ENCODE assay signal across 8 mouse cellular contexts in genomic region chr17:87502388-87503369, GRCm38 (mm10). TPM values are rescaled to one million over a fixed set of nuclear protein-coding genes. Genes with fewer than 3 reads are reported as not detected.
DNase-seq lines count a peak whose midpoint lies in the region; ATAC-seq and TF ChIP-seq lines count a peak whose summit lies in the region.

No protein-coding gene starts in this region.

- no peaks in the 10 kb centered on the region for H3K9me3 ChIP-seq in embryonic facial prominence, embryonic 11.5 days (replicated peaks; ENCODE audit: control insufficient read depth, low read length)
- H3K9me3 ChIP-seq in neural tube, embryonic 15.5 days (replicated peaks) = no peaks in the 10 kb centered on the region

- no peaks in the 10 kb centered on the region for H3K36me3 ChIP-seq in embryonic facial prominence, embryonic 11.5 days (replicated peaks; ENCODE audit: control insufficient read depth, insufficient read depth, low read depth, low read length)
- H3K36me3 ChIP-seq in neural tube, embryonic 15.5 days = no peaks in the 10 kb centered on the region

- DNase-seq in layer of hippocampus, adult 2 months (ENCODE audit: low spot score in 2 of 2) = peak; percentile 24 to 51
- no peak for DNase-seq in layer of hippocampus, postnatal 36 days
- DNase-seq in embryonic facial prominence, embryonic 11.5 days (ENCODE audit: low spot score) = no peak
- no peak for DNase-seq in right cerebral cortex, postnatal 14 days
- DNase-seq in urinary bladder, postnatal 10 days (ENCODE audit: low spot score) = no peak
- DNase-seq in lung, postnatal 10 days = no peak

- H3K4me3 ChIP-seq in layer of hippocampus, adult 2 months = no peak overlapping the region; the same call in 1 of the 2 replicates
- no peak overlapping the region for H3K4me3 ChIP-seq in embryonic facial prominence, embryonic 11.5 days (ENCODE audit: low read depth, low read length)
- no peak overlapping the region for H3K4me3 ChIP-seq in neural tube, embryonic 15.5 days (replicated peaks)

- H3K9ac ChIP-seq in embryonic facial prominence, embryonic 11.5 days (replicated peaks; ENCODE audit: low read length) = no peak overlapping the region
- no peak overlapping the region for H3K9ac ChIP-seq in neural tube, embryonic 15.5 days (replicated peaks)

- 20% methylated on average over 13 of the region's 14 CpGs for WGBS in embryonic facial prominence, embryonic 11.5 days
- WGBS in neural tube, embryonic 15.5 days = 14% methylated on average over 11 of the region's 14 CpGs

- H3K4me2 ChIP-seq in embryonic facial prominence, embryonic 11.5 days (ENCODE audit: low read depth, low read length) = no peak overlapping the region; the same call in 1 of the 2 replicates
- peak overlapping the region; percentile 26; the same call in 1 of the 2 replicates for H3K4me2 ChIP-seq in neural tube, embryonic 15.5 days

- ATAC-seq in embryonic facial prominence, embryonic 11.5 days (replicated peaks; ENCODE audit: insufficient number of reproducible peaks, low FRiP score, low TSS enrichment, low read depth) = peak; percentile 54; the same call in 1 of the 2 replicates
- peak; percentile 25 for ATAC-seq in inflammation-experienced regulatory T-cells, adult 6 months
- peak; percentile 86 for ATAC-seq in neural tube, embryonic 15.5 days (ENCODE audit: low FRiP score)

- H3K4me1 ChIP-seq in embryonic facial prominence, embryonic 11.5 days (ENCODE audit: control insufficient read depth, insufficient read depth, low read length) = peaks cover 2% of the 10 kb centered on the region; the same call in 1 of the 2 replicates
- peaks cover 21% of the 10 kb centered on the region for H3K4me1 ChIP-seq in neural tube, embryonic 15.5 days

- no peaks in the 10 kb centered on the region for H3K27me3 ChIP-seq in embryonic facial prominence, embryonic 11.5 days (ENCODE audit: control insufficient read depth, insufficient read depth, low read length)
- no peaks in the 10 kb centered on the region for H3K27me3 ChIP-seq in neural tube, embryonic 15.5 days (replicated peaks)

- peak overlapping the region; percentile 94 for H3K27ac ChIP-seq in layer of hippocampus, adult 2 months
- no peak overlapping the region for H3K27ac ChIP-seq in embryonic facial prominence, embryonic 11.5 days (replicated peaks; ENCODE audit: low read depth, low read length)
- H3K27ac ChIP-seq in neural tube, embryonic 15.5 days (replicated peaks) = peak overlapping the region; percentile 71

- no peak for TF ChIP-seq CTCF in layer of hippocampus, adult 2 months (conservative IDR thresholded peaks at IDR 0.05)

RNA-seq across cellular contexts. Expression of gene Calm2, which starts 55.9 kb away (rescaled TPM):
- total RNA-seq in layer of hippocampus, adult 2 months (2021) = 1,000 to 10,000 TPM; 2,133 to 2,202 TPM
- total RNA-seq in layer of hippocampus, postnatal 36 days (2021) = 1,000 to 10,000 TPM; 2,120 to 2,282 TPM
- 1,261 and 1,315 TPM in 2 replicates for polyA plus RNA-seq in embryonic facial prominence, embryonic 11.5 days (2014; fragmentation: Nextera tagmentation; extraction: Ambion mirVana)
- polyA plus RNA-seq in inflammation-experienced regulatory T-cells, adult 6 months (2017; shearing (Covaris generic)) = 100 to 1,000 TPM; 610 to 787 (median 639) TPM
- 3,061 and 3,386 TPM in 2 replicates for polyA plus RNA-seq in neural tube, embryonic 15.5 days (2015; fragmentation: Nextera tagmentation; extraction: Ambion mirVana)

Comparison
In these comparisons a context has a peak if more than half of its experiments do, and no peak if none do; other contexts are left out.
1. DNase-seq: peak in layer of hippocampus, adult 2 months (2 of 2); none in layer of hippocampus, postnatal 36 days (0 of 2), embryonic facial prominence, embryonic 11.5 days (single experiment), right cerebral cortex, postnatal 14 days (single experiment), urinary bladder, postnatal 10 days (single experiment) and lung, postnatal 10 days (single experiment).
2. ATAC-seq: peak in every context shown above with its lines; median percentile 86 in neural tube, embryonic 15.5 days; 54 in embryonic facial prominence, embryonic 11.5 days; 25 in inflammation-experienced regulatory T-cells, adult 6 months.